Mouse (Mus musculus): ENCODE data around the gene Tor2a.

The Tor2a gene

GRCm38 (mm10) chr2:32727435-32727834 lies 29.6 kb upstream of the Tor2a start:
- intact Hi-C loops (cut with DNase I) = no loop called here

- intact Hi-C loops (cut with DNase I) = no loop called here
Measured at GRCm38 (mm10) chr2:32728463-32728862, 28.6 kb upstream of the Tor2a start.

- intact Hi-C loops (cut with DNase I) = no loop called here
Measured at GRCm38 (mm10) chr2:32729547-32729946, 27.5 kb upstream of the Tor2a start.

- intact Hi-C loops (cut with DNase I) = no loop called here
Measured at GRCm38 (mm10) chr2:32730854-32731253, 26.2 kb upstream of the Tor2a start.

- intact Hi-C loops (cut with DNase I) = no loop called here
Measured at GRCm38 (mm10) chr2:32731911-32732310, 25.1 kb upstream of the Tor2a start.

- intact Hi-C loops (cut with DNase I) = no loop called here
Measured at GRCm38 (mm10) chr2:32732695-32733094, 24.3 kb upstream of the Tor2a start.

- intact Hi-C loops (cut with DNase I) = no loop called here
Measured at GRCm38 (mm10) chr2:32734480-32734879, 22.6 kb upstream of the Tor2a start.

- intact Hi-C loops (cut with DNase I) = no loop called here
Measured at GRCm38 (mm10) chr2:32734933-32735332, 22.1 kb upstream of the Tor2a start.

- intact Hi-C loops (cut with DNase I) = no loop called here
Measured at GRCm38 (mm10) chr2:32736306-32736829, 20.7 kb upstream of the Tor2a start.

GRCm38 (mm10) chr2:32737008-32737407 lies 20.0 kb upstream of the Tor2a start:
- intact Hi-C loops (cut with DNase I) = no loop called here

GRCm38 (mm10) chr2:32739311-32739710 lies 17.7 kb upstream of the Tor2a start:
- intact Hi-C loops (cut with DNase I) = loop anchor here (2.0 kb wide), 1 partner anchor 49 kb away; no protein-coding TSS in a partner anchor

GRCm38 (mm10) chr2:32740916-32741272 lies 16.1 kb upstream of the Tor2a start, which contains the start of gene 6330409D20Rik:
Gene 6330409D20Rik (minus strand): TSS chr2:32741016.
- intact Hi-C loops (cut with DNase I) = no loop called here

- intact Hi-C loops (cut with DNase I) = no loop called here
Measured at GRCm38 (mm10) chr2:32741273-32742172, 15.5 kb upstream of the Tor2a start.

- intact Hi-C loops (cut with DNase I) = no loop called here
Measured at GRCm38 (mm10) chr2:32742173-32742531, 14.9 kb upstream of the Tor2a start.

GRCm38 (mm10) chr2:32744272-32744982 lies 12.6 kb upstream of the Tor2a start:
- intact Hi-C loops (cut with DNase I) = no loop called here

- intact Hi-C loops (cut with DNase I) = no loop called here
Measured at GRCm38 (mm10) chr2:32749082-32749481, 8.0 kb upstream of the Tor2a start.

- intact Hi-C loops (cut with DNase I) = loop anchor here (10.0 kb wide), 1 partner anchor 115 kb away; no protein-coding TSS in a partner anchor
Measured at GRCm38 (mm10) chr2:32750199-32750598, 6.8 kb upstream of the Tor2a start.

GRCm38 (mm10) chr2:32750887-32751664 lies 6.0 kb upstream of the Tor2a start:
- intact Hi-C loops (cut with DNase I) = loop anchor here (10.0 kb wide), 1 partner anchor 116 kb away; no protein-coding TSS in a partner anchor

GRCm38 (mm10) chr2:32751665-32752033 lies 5.4 kb upstream of the Tor2a start:
- intact Hi-C loops (cut with DNase I) = loop anchor here (10.0 kb wide), 1 partner anchor 117 kb away; no protein-coding TSS in a partner anchor

- intact Hi-C loops (cut with DNase I) = loop anchor here (10.0 kb wide), 1 partner anchor 117 kb away; no protein-coding TSS in a partner anchor
Measured at GRCm38 (mm10) chr2:32752181-32752580, 4.9 kb upstream of the Tor2a start.

- intact Hi-C loops (cut with DNase I) = loop anchor here (1.0 to 10.0 kb wide), 2 partner anchors 43 to 122 kb away; partner anchors contain the start of gene Cdk9
Measured at GRCm38 (mm10) chr2:32756674-32757055, 369 bp upstream of the Tor2a start.
